Mouse (Mus musculus) embryonic facial prominence, embryonic 11.5 days (tissue): Measurements from ENCODE around the gene Gstm5. TPM values are rescaled to one million over a fixed set of nuclear protein-coding genes. Genes with fewer than 3 reads are reported as not detected.

ENCODE experiments used
- ATAC-seq: fragments of 200-750 bp; cut with Nextera tagmentation; replicated peaks from 2 replicates; pipeline ENCODE4 v1.8.0; 2017; ENCODE audit warnings: low read depth; ENCODE audit not compliant: insufficient number of reproducible peaks, low FRiP score, low TSS enrichment
- DNase-seq: peaks from one replicate; pipeline ENCODE4 v3.0.0-alpha.2; 2015; ENCODE audit warnings: low spot score
- H3K27ac ChIP-seq: fragments of 300-500 bp; sonication (generic); replicated peaks from 2 replicates; pipeline ENCODE4 v1.5.1; 2014; ENCODE audit warnings: mild to moderate bottlenecking, low read depth, low read length, control low read depth
- H3K27me3 ChIP-seq: fragments of 300-500 bp; sonication (generic); 2 replicates; pipeline ENCODE4 v1.6.1; 2014; ENCODE audit warnings: mild to moderate bottlenecking, low read length, moderate library complexity, mixed read lengths; ENCODE audit not compliant: control insufficient read depth, insufficient read depth
- H3K36me3 ChIP-seq: fragments of 300-500 bp; sonication (generic); replicated peaks from 2 replicates; pipeline ENCODE4 v1.6.1; 2014; ENCODE audit warnings: low read depth, mild to moderate bottlenecking, low read length, moderate library complexity, mixed read lengths; ENCODE audit not compliant: control insufficient read depth, insufficient read depth
- H3K4me1 ChIP-seq: fragments of 300-500 bp; sonication (generic); 2 replicates; pipeline ENCODE4 v1.6.1; 2014; ENCODE audit warnings: low read length, mixed read lengths; ENCODE audit not compliant: control insufficient read depth, insufficient read depth
- H3K4me2 ChIP-seq: fragments of 300-500 bp; sonication (generic); 2 replicates; pipeline ENCODE4 v1.6.1; 2014; ENCODE audit warnings: low read depth, mild to moderate bottlenecking, control low read depth, low read length, moderate library complexity
- H3K4me3 ChIP-seq: fragments of 300-500 bp; sonication (generic); 2 replicates; pipeline ENCODE4 v1.5.1; 2014; ENCODE audit warnings: low read depth, low read length, control low read depth
- H3K9ac ChIP-seq: fragments of 300-500 bp; sonication (generic); replicated peaks from 2 replicates; pipeline ENCODE4 v1.6.1; 2014; ENCODE audit warnings: mild to moderate bottlenecking, control low read depth, low read length
- H3K9me3 ChIP-seq: fragments of 300-500 bp; sonication (generic); replicated peaks from 2 replicates; pipeline ENCODE4 v1.6.1; 2016; ENCODE audit warnings: mild to moderate bottlenecking, low read length, inconsistent platforms, mixed read lengths; ENCODE audit not compliant: control insufficient read depth
- WGBS: fragments of 180-500 bp; shearing (Covaris S2); extraction: QIAGEN DNeasy Blood & Tissue Kit; methylation state at CpG from one replicate; pipeline ENCODE4 v1.1.7; 2014; 5-methylcytosine and 5-hydroxymethylcytosine counted together
- polyA plus RNA-seq: library from polyadenylated mRNA; unstranded; fragments of >200 nt; fragmentation: Nextera tagmentation; extraction: Ambion mirVana; gene quantifications from 2 replicates; pipeline ENCODE4 v1.2.1, GENCODE M21; 2014

Gstm5 gene
- polyA plus RNA-seq, 1 experiment from 2014 or later: 278 TPM

DNA sequence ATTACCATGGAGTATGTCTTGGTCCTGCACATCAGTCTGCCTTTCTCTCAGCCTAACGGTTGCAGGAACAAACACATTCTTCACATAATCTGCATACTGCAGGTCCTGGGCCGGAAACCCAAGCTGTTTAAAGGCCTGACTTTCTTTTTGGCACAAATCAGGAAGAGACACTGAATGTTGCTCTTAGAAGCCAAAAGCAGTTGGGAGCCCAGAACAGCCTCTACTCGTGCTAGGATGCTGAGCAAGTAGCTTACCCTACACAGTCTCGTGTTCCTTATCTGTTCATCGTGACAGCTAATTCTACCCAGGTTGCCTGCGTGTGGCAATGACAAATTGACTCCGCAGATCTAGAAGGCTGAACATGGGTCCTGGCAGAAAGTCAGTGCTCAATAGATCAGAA is 44.9 kb downstream of the Gstm5 start:
- Histone ChIP-seq H3K27ac (no peak overlapping the region), H3K4me3 (no peak overlapping the region), H3K36me3 (no peaks in the 10 kb centered on the region), H3K9me3 (no peaks in the 10 kb centered on the region), H3K27me3 (no peaks in the 10 kb centered on the region), H3K9ac (no peak overlapping the region), H3K4me2 (no peak overlapping the region), H3K4me1 (no peaks in the 10 kb centered on the region)
- ATAC-seq (no peak), DNase-seq (no peak)
- WGBS: 77% methylated on average over 7 of the region's 7 CpGs

DNA sequence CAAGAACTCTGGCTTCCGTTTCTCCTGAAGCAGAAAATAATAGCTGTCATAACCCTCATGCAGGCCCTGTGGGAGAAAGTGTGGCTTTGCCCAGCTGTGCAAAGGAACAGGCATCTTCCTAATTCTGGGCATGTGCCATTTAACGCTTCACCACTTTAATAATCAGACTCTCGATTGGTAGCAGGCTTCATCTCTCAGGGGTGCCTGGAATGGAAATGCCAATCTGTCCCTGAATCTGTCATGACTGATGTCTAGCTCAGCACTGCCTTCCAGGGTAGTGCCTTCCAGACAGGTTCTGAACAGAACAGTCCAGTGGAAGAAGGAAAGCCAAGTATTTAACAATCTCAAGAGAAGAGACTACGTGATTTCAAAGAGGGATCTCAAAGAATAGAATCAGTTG is 45.6 kb downstream of the Gstm5 start:
- Histone ChIP-seq H3K27ac (no peak overlapping the region), H3K9me3 (no peaks in the 10 kb centered on the region), H3K36me3 (no peaks in the 10 kb centered on the region), H3K27me3 (no peaks in the 10 kb centered on the region), H3K4me2 (no peak overlapping the region), H3K9ac (no peak overlapping the region), H3K4me3 (no peak overlapping the region), H3K4me1 (no peaks in the 10 kb centered on the region)
- ATAC-seq: no peak
- 87% methylated on average over 4 of the region's 4 CpGs for WGBS
- no peak for DNase-seq

DNA sequence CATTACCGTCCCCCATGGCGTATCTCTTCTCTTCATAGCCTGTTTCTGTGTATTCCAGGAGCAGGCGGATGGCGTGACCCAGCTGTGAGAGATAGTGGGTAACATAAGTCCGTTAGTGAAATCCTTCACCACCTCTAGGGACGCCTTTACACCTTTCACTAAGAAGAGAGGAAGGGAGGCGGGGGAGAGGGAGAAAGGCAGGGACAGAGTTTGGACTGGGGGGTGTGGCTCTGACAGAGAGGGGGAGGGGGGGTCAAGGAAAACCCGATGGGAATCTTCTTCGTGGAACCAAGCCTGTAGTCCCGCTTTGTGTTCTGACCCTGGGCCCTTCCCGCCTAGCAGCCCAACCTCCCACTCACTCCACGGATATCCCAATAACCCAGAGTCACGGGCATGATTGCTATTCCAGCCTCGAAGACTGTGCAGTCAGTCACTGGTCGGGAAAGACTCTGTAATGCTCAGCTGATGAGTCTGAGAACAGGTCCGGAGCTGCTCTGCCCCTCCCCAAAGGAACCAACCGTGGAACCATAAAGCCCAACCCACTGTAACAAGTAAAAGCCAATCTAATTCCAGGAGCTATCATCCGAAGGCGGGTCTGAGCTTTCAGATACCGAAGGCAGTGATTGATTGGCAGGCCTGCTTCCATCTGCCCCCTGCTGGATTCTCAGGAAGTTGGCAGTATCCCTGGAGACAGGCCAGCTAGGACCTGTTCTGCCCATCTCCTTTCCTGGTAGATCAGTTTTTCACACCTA is 47.8 kb downstream of the Gstm5 start, which contains the start of gene Gstm6:
TSS of gene Gstm6 (minus strand) at position 511 of the 752 bp plus-strand sequence.
- peak; percentile 75 for DNase-seq
- ATAC-seq: peak; percentile 74
- Histone ChIP-seq H3K4me1 (no peaks in the 10 kb centered on the region), H3K4me2 (peak within 1 kb of the TSS; percentile 46), H3K36me3 (no peaks in the 10 kb centered on the region), H3K9ac (no peak within 1 kb of the TSS; the same call in 1 of the 2 replicates), H3K27me3 (no peaks in the 10 kb centered on the region), H3K27ac (no peak within 1 kb of the TSS), H3K4me3 (peak within 1 kb of the TSS; percentile 19; the same call in 1 of the 2 replicates), H3K9me3 (no peaks in the 10 kb centered on the region)
- 18% methylated on average over 19 of the region's 20 CpGs for whole genome bisulfite sequencing

DNA sequence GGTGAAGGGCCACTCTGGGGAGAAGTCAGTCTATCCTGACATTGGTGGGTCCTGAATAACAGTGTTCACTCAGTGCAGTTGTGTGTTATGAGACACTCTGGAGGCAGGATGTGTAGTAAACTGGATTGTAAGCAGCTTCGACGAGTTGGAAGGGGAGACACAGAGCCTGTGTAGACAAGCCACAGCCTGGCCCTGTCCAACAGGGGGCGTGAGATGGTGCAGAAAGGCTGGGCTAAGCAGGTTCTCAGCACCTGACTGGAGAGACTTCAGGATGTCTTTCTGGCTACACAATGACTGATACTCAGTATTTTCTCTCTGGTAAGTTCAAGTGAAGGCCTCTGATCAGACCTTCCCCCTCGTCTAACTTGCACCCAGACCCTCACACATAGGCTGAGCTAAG is 50.1 kb downstream of the Gstm5 start:
- no peak overlapping the region for H3K4me2 ChIP-seq
- no peaks in the 10 kb centered on the region for H3K36me3 ChIP-seq
- 50% methylated on average over 4 of the region's 4 CpGs for WGBS
- H3K9ac ChIP-seq: no peak overlapping the region
- H3K27ac ChIP-seq: no peak overlapping the region
- ATAC-seq: no peak
- DNase-seq: no peak
- H3K9me3 ChIP-seq: no peaks in the 10 kb centered on the region
- no peak overlapping the region for H3K4me3 ChIP-seq
- no peaks in the 10 kb centered on the region for H3K27me3 ChIP-seq
- H3K4me1 ChIP-seq: no peaks in the 10 kb centered on the region

Other genes with a start within 250 kb of the Gstm5 start
- 108 and 122 TPM in 2 replicates for gene Ahcyl1, start 199.3 kb upstream of the Gstm5 start, polyA plus RNA-seq
- 3.6 and 3.9 TPM in 2 replicates for gene Csf1, start 135.4 kb upstream of the Gstm5 start, polyA plus RNA-seq
- gene Eps8l3, start 18.6 kb upstream of the Gstm5 start, polyA plus RNA-seq: not detected in 2 replicates
- 42.0 and 47.1 TPM in 2 replicates for gene Gstm7, start 36.0 kb downstream of the Gstm5 start, polyA plus RNA-seq
- 11.7 and 12.6 TPM in 2 replicates for gene Gstm6, start 47.9 kb downstream of the Gstm5 start, polyA plus RNA-seq
- not detected in 2 replicates for gene Gstm3, start 73.5 kb downstream of the Gstm5 start, polyA plus RNA-seq
- gene Gstm2, start 90.6 kb downstream of the Gstm5 start, polyA plus RNA-seq: 29.7 TPM in 2 replicates
- 33.9 and 36.6 TPM in 2 replicates for gene Gstm1, start 122.2 kb downstream of the Gstm5 start, polyA plus RNA-seq
- gene Gstm4, start 149.1 kb downstream of the Gstm5 start, polyA plus RNA-seq: 14.6 and 15.9 TPM in 2 replicates
- gene Ampd2, start 190.8 kb downstream of the Gstm5 start, polyA plus RNA-seq: 30.3 and 31.3 TPM in 2 replicates
- gene Gnat2, start 197.0 kb downstream of the Gstm5 start, polyA plus RNA-seq: 0.63 and 0.93 TPM in 2 replicates